Mouse (Mus musculus): Measurements from ENCODE around the gene Gm9936. TPM values are rescaled to one million over a fixed set of nuclear protein-coding genes. Genes with fewer than 3 reads are reported as not detected.

Gene Gm9936
- total and polyA plus RNA-seq, 3 experiments: not detected

DNA sequence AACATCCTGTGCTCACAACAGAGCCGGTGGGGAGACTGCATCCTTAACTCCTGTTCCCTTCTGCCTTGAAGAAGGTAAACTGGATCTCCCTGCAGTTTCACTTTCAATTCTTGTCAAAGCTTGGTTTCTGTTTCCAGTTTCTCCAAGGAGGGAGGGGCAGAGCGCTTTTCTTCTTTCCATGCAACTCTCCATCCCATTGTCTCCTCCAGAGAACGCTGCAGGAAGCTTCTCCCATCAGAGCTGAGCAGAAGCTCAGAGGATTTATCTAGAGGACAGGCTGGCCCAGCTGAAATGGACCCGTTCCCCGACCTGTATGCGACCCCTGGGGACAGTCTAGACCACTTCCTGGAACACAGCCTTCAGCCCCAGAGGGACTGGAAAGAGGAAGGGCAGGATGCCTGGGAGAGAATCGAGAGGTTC is 38.9 kb upstream of the Gm9936 start:
- H3K27ac ChIP-seq (ENCODE audit: control insufficient read depth, low read depth, low read length): no peak overlapping the region
- H3K4me1 ChIP-seq (ENCODE audit: control insufficient read depth in 1 of 2, insufficient read depth in 2 of 2, low read length in 2 of 2): peaks cover 0 to 3% of the 10 kb centered on the region in 2 experiments; a peak in 3 of 4 replicates
- TF ChIP-seq NRF1 (IDR thresholded peaks at IDR 0.05; ENCODE audit: insufficient read depth, low read depth, low read length, poor library complexity, severe bottlenecking): no peak
- no peak for TF ChIP-seq E2F4 (IDR thresholded peaks at IDR 0.05; ENCODE audit: borderline replicate concordance, low read depth, low read length)
- TF ChIP-seq JUND (IDR thresholded peaks at IDR 0.05; ENCODE audit: low read depth, low read length): no peak
- no peak for TF ChIP-seq USF1 (IDR thresholded peaks at IDR 0.05; ENCODE audit: low read depth, low read length)
- TF ChIP-seq NELFE (IDR thresholded peaks at IDR 0.05; ENCODE audit: low read depth, low read length): no peak
- TF ChIP-seq MAX (IDR thresholded peaks at IDR 0.05; ENCODE audit: low read length): no peak
- TF ChIP-seq MAZ (IDR thresholded peaks at IDR 0.05; ENCODE audit: low read depth, low read length): no peak
- TF ChIP-seq MEF2A (IDR thresholded peaks at IDR 0.05; ENCODE audit: extremely low read depth, insufficient replicate concordance, low read depth, low read length, poor library complexity, severe bottlenecking): no peak
- TF ChIP-seq ZNF384 (IDR thresholded peaks at IDR 0.05; ENCODE audit: low read depth, low read length): no peak
- no peak for TF ChIP-seq ETS1 (IDR thresholded peaks at IDR 0.05; ENCODE audit: low read depth, low read length)
- no peak for TF ChIP-seq TCF12 (IDR thresholded peaks at IDR 0.05; ENCODE audit: low read depth, low read length)
- no peak for TF ChIP-seq EP300 (IDR thresholded peaks at IDR 0.05; ENCODE audit: low read depth in 1 of 2, low read length in 2 of 2)
- no peak for TF ChIP-seq CTCF (IDR thresholded peaks at IDR 0.05 in 2 of 3, conservative IDR thresholded peaks at IDR 0.05 in 1 of 3; ENCODE audit: control insufficient read depth in 1 of 3, insufficient read depth in 1 of 3, low read depth in 2 of 3, low read length in 3 of 3, poor library complexity in 1 of 3, severe bottlenecking in 1 of 3)
- TF ChIP-seq TAL1 (IDR thresholded peaks at IDR 0.05; ENCODE audit: low read length): no peak
- H3K9me3 ChIP-seq (replicated peaks; ENCODE audit: insufficient read depth, low read length): no peaks in the 10 kb centered on the region
- H3K79me2 ChIP-seq (ENCODE audit: control insufficient read depth, insufficient read depth, low read length, poor library complexity): no peaks in the 10 kb centered on the region
- no peaks in the 10 kb centered on the region for H3K36me3 ChIP-seq (ENCODE audit: control insufficient read depth in 1 of 2, insufficient read depth in 2 of 2, low read length in 2 of 2)
- peak overlapping the region; percentile 18 to 50 for H3K4me3 ChIP-seq (ENCODE audit: control insufficient read depth in 1 of 2, insufficient read depth in 1 of 2, low read depth in 2 of 2, low read length in 2 of 2)
- no peak overlapping the region for H3K9ac ChIP-seq (ENCODE audit: control insufficient read depth, low read depth, low read length, poor library complexity, severe bottlenecking)
- H3K27me3 ChIP-seq (ENCODE audit: control insufficient read depth in 1 of 2, insufficient read depth in 2 of 2, low read length in 2 of 2): peaks cover 8 to 17% of the 10 kb centered on the region in 2 experiments
- no peak for DNase-seq (ENCODE audit: low read depth, low spot score)

DNA sequence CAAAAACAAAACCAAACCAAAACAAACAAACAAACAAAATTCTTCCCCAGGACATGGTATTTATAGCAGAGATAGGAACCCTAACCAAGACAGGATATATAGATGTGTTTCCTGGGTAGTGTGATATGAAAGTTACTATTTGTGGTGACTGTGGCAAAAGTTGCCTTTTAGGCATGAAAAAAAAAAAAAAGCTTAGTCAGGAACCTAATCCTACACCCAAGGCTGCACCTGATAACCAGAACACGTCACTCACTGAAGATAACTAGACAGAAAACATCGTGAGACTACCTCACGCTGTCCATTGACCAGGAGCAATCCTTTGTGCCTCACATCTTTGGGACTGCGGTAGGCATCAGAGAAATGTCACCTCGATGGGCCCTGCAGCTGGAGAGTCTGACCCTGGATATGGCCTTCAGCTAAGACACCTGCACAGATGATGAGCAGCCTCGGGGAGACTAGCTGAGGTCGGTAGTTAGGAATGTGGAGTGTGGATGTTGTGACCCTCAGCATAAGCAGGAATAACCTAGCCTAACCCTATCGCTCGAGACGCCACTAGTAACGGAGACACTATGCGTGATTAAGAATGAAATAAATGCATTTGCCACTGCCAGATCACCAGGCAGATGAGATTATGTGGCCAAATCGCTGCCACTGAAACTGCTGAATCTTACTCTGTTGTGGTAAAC is 38.3 kb upstream of the Gm9936 start, which contains the start of gene Oasl2:
Gene Oasl2 (plus strand): TSS at position 249 of the 686 bp plus-strand sequence.
- peak; percentile 29 for DNase-seq (ENCODE audit: low read depth, low spot score)
- Histone ChIP-seq H3K27me3 (ENCODE audit: control insufficient read depth in 1 of 2, insufficient read depth in 2 of 2, low read length in 2 of 2) (peaks cover 8 to 17% of the 10 kb centered on the region in 2 experiments), H3K9me3 (replicated peaks; ENCODE audit: insufficient read depth, low read length) (no peaks in the 10 kb centered on the region), H3K79me2 (ENCODE audit: control insufficient read depth, insufficient read depth, low read length, poor library complexity) (no peaks in the 10 kb centered on the region), H3K36me3 (ENCODE audit: control insufficient read depth in 1 of 2, insufficient read depth in 2 of 2, low read length in 2 of 2) (no peaks in the 10 kb centered on the region), H3K4me3 (ENCODE audit: control insufficient read depth in 1 of 2, insufficient read depth in 1 of 2, low read depth in 2 of 2, low read length in 2 of 2) (peak within 1 kb of the TSS; percentile 18 to 50), H3K27ac (ENCODE audit: control insufficient read depth, low read depth, low read length) (no peak within 1 kb of the TSS), H3K4me1 (ENCODE audit: control insufficient read depth in 1 of 2, insufficient read depth in 2 of 2, low read length in 2 of 2) (peaks cover 0 to 3% of the 10 kb centered on the region in 2 experiments; a peak in 3 of 4 replicates), H3K9ac (ENCODE audit: control insufficient read depth, low read depth, low read length, poor library complexity, severe bottlenecking) (no peak within 1 kb of the TSS)
- peak; percentile 50; the same call in 1 of the 2 replicates for TF ChIP-seq MEF2A (IDR thresholded peaks at IDR 0.05; ENCODE audit: extremely low read depth, insufficient replicate concordance, low read depth, low read length, poor library complexity, severe bottlenecking)
- peak; percentile 92 for TF ChIP-seq ZNF384 (IDR thresholded peaks at IDR 0.05; ENCODE audit: low read depth, low read length)
- TF ChIP-seq EP300 (IDR thresholded peaks at IDR 0.05; ENCODE audit: low read depth in 1 of 2, low read length in 2 of 2): peak in 1 of 2 experiments; percentile 35; a peak in 1 of 4 replicates
- no peak for TF ChIP-seq HCFC1 (IDR thresholded peaks at IDR 0.05; ENCODE audit: low read depth, low read length)
- no peak for TF ChIP-seq MAZ (IDR thresholded peaks at IDR 0.05; ENCODE audit: low read depth, low read length)
- TF ChIP-seq ELF1 (IDR thresholded peaks at IDR 0.05; ENCODE audit: low read depth, low read length): no peak
- no peak for TF ChIP-seq CHD1 (IDR thresholded peaks at IDR 0.05; ENCODE audit: low read depth, low read length)
- peak; percentile 55; the same call in 1 of the 2 replicates for TF ChIP-seq GATA1 (IDR thresholded peaks at IDR 0.05; ENCODE audit: low read depth, low read length)
- TF ChIP-seq ETS1 (IDR thresholded peaks at IDR 0.05; ENCODE audit: low read depth, low read length): peak; percentile 83

Data from MEL (cell line).